Mouse (Mus musculus): Measurements from ENCODE around the gene Nppb.

GRCm38 (mm10) chr4:147943005-147943404 is 42.6 kb upstream of the Nppb start:
- TF ChIP-seq CTCF (IDR thresholded peaks at IDR 0.05; ENCODE audit: borderline replicate concordance, insufficient read depth, low read length), result no peak
- TF ChIP-seq POLR2A (IDR thresholded peaks at IDR 0.05; ENCODE audit: low read depth, low read length), result no peak

All from embryonic fibroblast, embryonic 13.5 days (primary cell).